Mouse (Mus musculus) limb, embryonic 13.5 days (tissue): ENCODE results near the gene Plxnb2. TPM values are rescaled to one million over a fixed set of nuclear protein-coding genes. Genes with fewer than 3 reads are reported as not detected.

Experiments
- ATAC-seq: fragments of 200-750 bp; cut with Nextera tagmentation; 2 replicates; pipeline ENCODE4 v1.8.0; 2017; ENCODE audit warnings: low read depth, moderate number of reproducible peaks, moderate TSS enrichment; ENCODE audit not compliant: low FRiP score
- H3K27ac ChIP-seq: fragments of 300-500 bp; sonication (generic); 2 replicates; pipeline ENCODE4 v1.5.1; 2015; ENCODE audit warnings: inconsistent platforms, mild to moderate bottlenecking, moderate library complexity
- H3K27me3 ChIP-seq: fragments of 300-500 bp; sonication (generic); 2 replicates; pipeline ENCODE4 v1.6.1; 2015; ENCODE audit warnings: mild to moderate bottlenecking, inconsistent platforms
- H3K36me3 ChIP-seq: fragments of 300-500 bp; sonication (generic); 2 replicates; pipeline ENCODE4 v1.6.1; 2015; ENCODE audit warnings: inconsistent platforms, mild to moderate bottlenecking, moderate library complexity
- H3K4me1 ChIP-seq: fragments of 300-500 bp; sonication (generic); 2 replicates; pipeline ENCODE4 v1.6.1; 2015; ENCODE audit warnings: inconsistent platforms
- H3K4me2 ChIP-seq: fragments of 300-500 bp; sonication (generic); replicated peaks from 2 replicates; pipeline ENCODE4 v1.6.1; 2015; ENCODE audit warnings: inconsistent platforms, mild to moderate bottlenecking, moderate library complexity
- H3K4me3 ChIP-seq: fragments of 300-500 bp; sonication (generic); 2 replicates; pipeline ENCODE4 v1.5.1; 2015; ENCODE audit warnings: moderate library complexity, mild to moderate bottlenecking, inconsistent platforms
- H3K9ac ChIP-seq: fragments of 300-500 bp; sonication (generic); 2 replicates; pipeline ENCODE4 v1.6.1; 2015; ENCODE audit warnings: mild to moderate bottlenecking, inconsistent platforms
- H3K9me3 ChIP-seq: fragments of 300-500 bp; sonication (generic); 2 replicates; pipeline ENCODE4 v1.6.1; 2016; ENCODE audit warnings: inconsistent platforms
- WGBS: fragments of 180-500 bp; shearing (Covaris S2); methylation state at CpG from one replicate; pipeline ENCODE4 v1.1.7; 2015; 5-methylcytosine and 5-hydroxymethylcytosine counted together
- polyA plus RNA-seq: library from polyadenylated mRNA; unstranded; fragments of >200 nt; fragmentation: Nextera tagmentation; extraction: Ambion mirVana; gene quantifications from 2 replicates; pipeline ENCODE4 v1.2.1, GENCODE M21; 2015

Gene Plxnb2
- polyA plus RNA-seq, 1 experiment from 2014 or later = 144 TPM

DNA sequence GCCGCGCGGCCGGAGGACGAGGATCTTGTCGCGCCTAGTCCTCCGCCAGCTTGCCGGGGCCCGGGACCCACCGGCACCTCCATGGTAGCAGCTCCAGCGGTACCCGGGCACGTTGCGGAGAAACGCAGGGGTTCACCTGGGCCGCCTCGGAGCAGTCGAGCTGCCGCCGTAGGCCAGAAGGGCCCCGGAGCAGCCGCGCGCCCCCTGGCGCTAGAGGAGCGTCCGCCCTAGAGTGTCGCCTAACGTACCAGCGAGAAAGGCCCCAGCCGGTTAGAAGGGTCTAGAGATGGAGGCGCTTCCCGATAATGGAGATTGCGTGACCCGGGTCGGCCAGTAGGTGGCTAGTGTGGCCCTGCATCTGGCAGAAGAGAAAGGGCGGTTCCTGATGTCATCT, 15.7 kb upstream of the Plxnb2 start, which contains the start of gene Dennd6b:
Gene Dennd6b, minus strand, starts transcription at position 184 of the 394 bp plus-strand sequence.
- under 1% methylated on average over 38 of the region's 38 CpGs for WGBS
- ATAC-seq = peak; percentile 98
- peak within 1 kb of the TSS; percentile 99 for H3K27ac ChIP-seq

GRCm38 (mm10) chr15:89195690-89196312, 15.2 kb upstream of the Plxnb2 start:
- Histone ChIP-seq H3K27me3 (no peaks in the 10 kb centered on the region), H3K36me3 (peaks cover 1% of the 10 kb centered on the region; the same call in 1 of the 2 replicates), H3K4me3 (peak overlapping the region; percentile 89), H3K4me1 (peaks cover 15% of the 10 kb centered on the region), H3K27ac (peak overlapping the region; percentile 99), H3K9me3 (no peaks in the 10 kb centered on the region), H3K9ac (peak overlapping the region; percentile 96), H3K4me2 (peak overlapping the region; percentile 78)
- peak; percentile 95 for ATAC-seq
- WGBS = under 1% methylated on average over 25 of the region's 25 CpGs

More for the DNA sequence above, 15.7 kb upstream of the Plxnb2 start, which contains the start of gene Dennd6b:
- Histone ChIP-seq H3K27me3 (no peaks in the 10 kb centered on the region), H3K9ac (peak within 1 kb of the TSS; percentile 96), H3K36me3 (no peaks in the 10 kb centered on the region; the same call in 1 of the 2 replicates), H3K4me2 (peak within 1 kb of the TSS; percentile 78), H3K9me3 (no peaks in the 10 kb centered on the region), H3K4me1 (peaks cover 15% of the 10 kb centered on the region), H3K4me3 (peak within 1 kb of the TSS; percentile 89)

GRCm38 (mm10) chr15:89195261-89195681, 14.7 kb upstream of the Plxnb2 start:
- H3K4me1 ChIP-seq = peaks cover 15% of the 10 kb centered on the region
- peak overlapping the region; percentile 99 for H3K27ac ChIP-seq
- H3K36me3 ChIP-seq = peaks cover 6% of the 10 kb centered on the region; the same call in 1 of the 2 replicates
- ATAC-seq = peak; percentile 4; the same call in 1 of the 2 replicates
- no peaks in the 10 kb centered on the region for H3K9me3 ChIP-seq
- H3K4me2 ChIP-seq = peak overlapping the region; percentile 78
- peak overlapping the region; percentile 96 for H3K9ac ChIP-seq
- WGBS = 20% methylated on average over 6 of the region's 6 CpGs
- peak overlapping the region; percentile 89 for H3K4me3 ChIP-seq
- no peaks in the 10 kb centered on the region for H3K27me3 ChIP-seq

GRCm38 (mm10) chr15:89184937-89185227, 4.3 kb upstream of the Plxnb2 start:
- 87% methylated on average over 5 of the region's 5 CpGs for WGBS
- Histone ChIP-seq H3K9me3 (no peaks in the 10 kb centered on the region), H3K4me2 (no peak overlapping the region), H3K4me3 (no peak overlapping the region), H3K27me3 (no peaks in the 10 kb centered on the region), H3K27ac (no peak overlapping the region), H3K36me3 (peaks cover 44% of the 10 kb centered on the region), H3K4me1 (peaks cover 29% of the 10 kb centered on the region), H3K9ac (no peak overlapping the region; the same call in 1 of the 2 replicates)
- ATAC-seq = no peak

GRCm38 (mm10) chr15:89184141-89184936, 3.8 kb upstream of the Plxnb2 start:
- H3K9me3 ChIP-seq = no peaks in the 10 kb centered on the region
- H3K9ac ChIP-seq = no peak overlapping the region
- 62% methylated on average over 5 of the region's 5 CpGs for WGBS
- no peaks in the 10 kb centered on the region for H3K27me3 ChIP-seq
- no peak overlapping the region for H3K4me3 ChIP-seq
- peaks cover 32% of the 10 kb centered on the region for H3K4me1 ChIP-seq
- no peak overlapping the region for H3K4me2 ChIP-seq
- no peak for ATAC-seq
- H3K36me3 ChIP-seq = peaks cover 40% of the 10 kb centered on the region
- H3K27ac ChIP-seq = no peak overlapping the region

GRCm38 (mm10) chr15:89182842-89183241, 2.3 kb upstream of the Plxnb2 start:
- Histone ChIP-seq H3K9me3 (no peaks in the 10 kb centered on the region), H3K36me3 (peaks cover 25% of the 10 kb centered on the region), H3K4me2 (no peak overlapping the region), H3K4me3 (no peak overlapping the region), H3K9ac (no peak overlapping the region), H3K27me3 (no peaks in the 10 kb centered on the region), H3K4me1 (peaks cover 47% of the 10 kb centered on the region), H3K27ac (no peak overlapping the region)
- WGBS = 43% methylated on average over 5 of the region's 5 CpGs
- no peak for ATAC-seq

- H3K9me3 ChIP-seq = no peaks in the 10 kb centered on the region
- no peak overlapping the region for H3K4me3 ChIP-seq
- peaks cover 21% of the 10 kb centered on the region for H3K36me3 ChIP-seq
- no peak for ATAC-seq
- H3K4me2 ChIP-seq = 0 out of 2 replicates have a peak overlapping the region, but pooled peaks have one; percentile 96
- H3K4me1 ChIP-seq = peaks cover 52% of the 10 kb centered on the region
- H3K27ac ChIP-seq = no peak overlapping the region
- 31% methylated on average over 6 of the region's 6 CpGs for WGBS
- no peaks in the 10 kb centered on the region for H3K27me3 ChIP-seq
- H3K9ac ChIP-seq = no peak overlapping the region
These were observed 1.7 kb upstream of the Plxnb2 start for GRCm38 (mm10) chr15:89182328-89182741.

- H3K4me1 ChIP-seq = peaks cover 58% of the 10 kb centered on the region
These were observed 1.1 kb upstream of the Plxnb2 start for GRCm38 (mm10) chr15:89181561-89182270.

GRCm38 (mm10) chr15:89180081-89180541, 477 bp downstream of the Plxnb2 start:
- no peak; the same call in 1 of the 2 replicates for ATAC-seq
- H3K4me1 ChIP-seq = peaks cover 74% of the 10 kb centered on the region

More at GRCm38 (mm10) chr15:89181561-89182270, 1.1 kb upstream of the Plxnb2 start:
- Histone ChIP-seq H3K4me3 (peak overlapping the region; percentile 82), H3K4me2 (peak overlapping the region; percentile 96), H3K9ac (peak overlapping the region; percentile 93; the same call in 1 of the 2 replicates), H3K36me3 (peaks cover 14% of the 10 kb centered on the region), H3K27ac (no peak overlapping the region), H3K9me3 (no peaks in the 10 kb centered on the region), H3K27me3 (no peaks in the 10 kb centered on the region)
- WGBS = 75% methylated on average over 10 of the region's 10 CpGs
- ATAC-seq = no peak

DNA sequence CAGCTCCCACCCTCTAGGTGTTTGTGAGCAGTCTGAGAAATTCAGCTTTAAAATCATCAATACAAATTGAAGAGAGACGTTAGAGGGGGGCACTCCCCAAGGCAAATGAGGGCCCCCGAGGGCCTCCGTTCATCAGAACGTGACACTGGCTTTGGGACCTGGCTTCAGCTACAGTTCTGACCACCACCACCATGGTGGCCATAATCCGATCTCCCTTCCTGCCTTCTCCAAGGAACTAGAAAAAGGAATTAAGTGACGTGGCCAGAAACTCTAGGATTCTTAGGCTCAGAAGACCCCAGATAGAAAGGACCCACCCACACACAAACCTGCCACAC, 991 bp downstream of the Plxnb2 start:
- Histone ChIP-seq H3K4me2 (peak overlapping the region; percentile 96), H3K4me3 (peak overlapping the region; percentile 82), H3K9ac (peak overlapping the region; percentile 93), H3K9me3 (no peaks in the 10 kb centered on the region), H3K27me3 (no peaks in the 10 kb centered on the region), H3K36me3 (no peaks in the 10 kb centered on the region), H3K4me1 (peaks cover 76% of the 10 kb centered on the region), H3K27ac (peak overlapping the region; percentile 94)
- WGBS = 2% methylated on average over 6 of the region's 6 CpGs
- no peak for ATAC-seq

More at GRCm38 (mm10) chr15:89180081-89180541, 477 bp downstream of the Plxnb2 start:
- WGBS = 0% methylated on average over 26 of the region's 26 CpGs
- Histone ChIP-seq H3K4me3 (peak overlapping the region; percentile 82), H3K27me3 (no peaks in the 10 kb centered on the region), H3K27ac (peak overlapping the region; percentile 94), H3K9ac (peak overlapping the region; percentile 93), H3K9me3 (no peaks in the 10 kb centered on the region), H3K4me2 (peak overlapping the region; percentile 96), H3K36me3 (no peaks in the 10 kb centered on the region)

- Histone ChIP-seq H3K9ac (peak overlapping the region; percentile 93), H3K4me2 (peak overlapping the region; percentile 96), H3K27me3 (no peaks in the 10 kb centered on the region), H3K4me1 (peaks cover 76% of the 10 kb centered on the region), H3K36me3 (no peaks in the 10 kb centered on the region), H3K4me3 (peak overlapping the region; percentile 82), H3K27ac (peak overlapping the region; percentile 94), H3K9me3 (no peaks in the 10 kb centered on the region)
- WGBS = 1% methylated on average over 16 of the region's 16 CpGs
- ATAC-seq = no peak
These were observed 1.5 kb downstream of the Plxnb2 start for GRCm38 (mm10) chr15:89178954-89179629.
